Mouse (Mus musculus): ENCODE measurements around the gene Ndufaf8. TPM values are rescaled to one million over a fixed set of nuclear protein-coding genes. Genes with fewer than 3 reads are reported as not detected.

Gene Ndufaf8
- polyA plus RNA-seq, 1 experiment from 2014 or later: 98.9 TPM

DNA sequence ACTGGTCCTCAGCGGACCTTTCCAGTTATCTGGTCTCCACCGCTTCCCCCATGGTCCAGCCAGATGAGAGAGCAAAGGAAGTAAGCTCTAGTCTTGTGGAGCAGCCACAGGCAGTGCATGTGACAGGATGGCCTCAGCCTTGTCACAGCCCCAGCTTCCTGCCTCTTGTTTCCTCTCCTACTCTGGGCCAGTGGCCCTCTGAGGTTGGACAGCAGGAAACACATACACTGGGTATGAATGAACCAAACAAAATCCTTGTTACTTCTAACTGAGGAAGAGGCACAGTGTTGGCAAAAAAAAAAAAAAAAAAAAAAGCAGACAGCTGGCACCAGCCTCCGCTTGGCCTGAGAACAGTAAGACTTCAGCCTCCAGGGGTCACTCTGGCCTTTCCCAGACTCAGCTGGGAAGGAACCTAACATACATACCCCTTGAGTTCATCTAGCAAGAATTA lies 43.9 kb downstream of the Ndufaf8 start:
- H3K9me3 ChIP-seq (ENCODE audit: low read length): no peaks in the 10 kb centered on the region
- H3K4me1 ChIP-seq (ENCODE audit: insufficient read depth, low read length): peaks cover 55% of the 10 kb centered on the region
- WGBS: 72% methylated on average over 3 of the region's 3 CpGs
- no peaks in the 10 kb centered on the region for H3K27me3 ChIP-seq (ENCODE audit: insufficient read depth, low read length)
- H3K4me3 ChIP-seq (ENCODE audit: low read length): no peak overlapping the region
- peak; percentile 78 for ATAC-seq (ENCODE audit: low FRiP score, low TSS enrichment)
- peak overlapping the region; percentile 85 for H3K27ac ChIP-seq (ENCODE audit: low read length)
- no peak overlapping the region for H3K4me2 ChIP-seq (replicated peaks; ENCODE audit: low read depth, low read length)
- H3K9ac ChIP-seq (replicated peaks; ENCODE audit: low read length): no peak overlapping the region
- peaks cover 10% of the 10 kb centered on the region for H3K36me3 ChIP-seq (ENCODE audit: insufficient read depth, low read length)

DNA sequence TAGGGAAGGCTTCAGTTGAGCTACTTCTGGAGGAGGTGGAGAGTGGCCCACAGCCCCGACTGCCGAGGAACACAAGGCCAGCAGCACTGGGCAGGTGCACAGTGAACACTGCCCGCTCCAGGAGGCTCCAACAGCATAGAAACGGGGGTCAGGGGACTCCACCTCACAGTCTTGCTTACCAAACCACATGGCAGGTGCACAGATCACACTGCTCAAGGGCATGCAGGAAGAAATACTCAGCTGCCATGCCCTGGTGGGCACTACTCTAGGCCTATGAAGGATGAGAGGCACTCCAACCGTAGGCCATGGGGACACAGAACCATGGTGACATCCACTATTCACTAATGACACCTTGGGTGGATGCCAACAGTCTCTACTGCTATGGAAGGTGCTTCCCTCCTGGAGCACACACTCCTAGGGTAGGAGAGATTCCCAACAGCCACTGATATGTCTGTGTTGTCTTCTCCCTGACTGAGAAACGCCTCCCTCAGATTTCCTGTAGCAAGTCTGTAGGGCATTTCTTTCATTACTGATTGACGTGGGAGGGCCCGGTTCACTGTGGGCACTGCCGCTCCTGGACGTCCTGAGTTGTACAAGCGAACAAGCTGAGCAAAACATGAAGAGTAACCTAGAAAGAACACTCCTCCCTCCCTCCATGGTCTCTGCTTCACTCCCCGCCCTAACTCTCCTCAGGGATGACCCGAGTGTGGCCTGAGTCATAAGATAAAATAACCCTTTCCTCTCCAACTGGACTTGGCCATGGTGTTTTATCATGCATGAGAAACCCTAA lies 45.2 kb downstream of the Ndufaf8 start:
- no peak overlapping the region for H3K4me2 ChIP-seq (replicated peaks; ENCODE audit: low read depth, low read length)
- peaks cover 4% of the 10 kb centered on the region for H3K36me3 ChIP-seq (ENCODE audit: insufficient read depth, low read length)
- H3K4me1 ChIP-seq (ENCODE audit: insufficient read depth, low read length): peaks cover 57% of the 10 kb centered on the region
- H3K4me3 ChIP-seq (ENCODE audit: low read length): no peak overlapping the region
- H3K9me3 ChIP-seq (ENCODE audit: low read length): no peaks in the 10 kb centered on the region
- peak; percentile 76 for ATAC-seq (ENCODE audit: low FRiP score, low TSS enrichment)
- H3K27ac ChIP-seq (ENCODE audit: low read length): peak overlapping the region; percentile 85
- WGBS: 40% methylated on average over 13 of the region's 13 CpGs
- no peaks in the 10 kb centered on the region for H3K27me3 ChIP-seq (ENCODE audit: insufficient read depth, low read length)
- H3K9ac ChIP-seq (replicated peaks; ENCODE audit: low read length): peak overlapping the region; percentile 42

DNA sequence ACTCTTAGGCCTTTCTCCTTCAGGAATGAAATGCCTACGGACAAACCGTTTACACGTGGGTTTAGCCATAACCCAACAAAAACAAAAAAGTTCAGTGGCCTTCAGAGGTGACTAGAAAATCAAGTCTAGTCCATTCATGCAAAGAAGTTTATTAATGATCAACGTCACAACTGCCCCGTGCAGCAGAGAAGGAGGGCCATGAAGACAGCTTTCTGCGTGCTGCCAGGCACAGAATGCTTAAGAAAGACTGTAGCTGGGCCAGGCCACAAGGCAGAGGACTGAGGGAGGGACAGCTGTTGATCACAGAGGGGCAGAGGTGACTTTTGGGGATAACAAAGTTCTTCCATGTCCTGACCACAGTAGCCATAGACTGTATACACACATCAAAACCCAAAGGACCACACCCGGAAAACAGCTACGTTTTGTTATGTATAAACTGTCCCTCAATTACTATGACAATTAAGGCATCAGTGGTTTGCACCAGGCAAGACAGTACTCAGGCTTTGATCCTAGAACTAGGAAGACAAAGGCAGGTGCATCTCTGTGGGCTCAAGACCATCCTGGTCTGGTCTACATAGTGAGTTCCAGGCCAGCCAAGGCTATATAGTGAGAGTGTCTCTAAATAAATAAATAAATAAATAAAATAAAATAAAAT lies 49.6 kb downstream of the Ndufaf8 start:
- H3K36me3 ChIP-seq (ENCODE audit: insufficient read depth, low read length): peaks cover 3% of the 10 kb centered on the region; the same call in 1 of the 2 replicates
- peaks cover 57% of the 10 kb centered on the region for H3K4me1 ChIP-seq (ENCODE audit: insufficient read depth, low read length)
- H3K4me2 ChIP-seq (replicated peaks; ENCODE audit: low read depth, low read length): no peak overlapping the region
- H3K9ac ChIP-seq (replicated peaks; ENCODE audit: low read length): no peak overlapping the region
- H3K27ac ChIP-seq (ENCODE audit: low read length): peak overlapping the region; percentile 38; the same call in 1 of the 2 replicates
- no peaks in the 10 kb centered on the region for H3K27me3 ChIP-seq (ENCODE audit: insufficient read depth, low read length)
- no peaks in the 10 kb centered on the region for H3K9me3 ChIP-seq (ENCODE audit: low read length)
- WGBS: 56% methylated on average over 8 of the region's 8 CpGs
- no peak for ATAC-seq (ENCODE audit: low FRiP score, low TSS enrichment)
- H3K4me3 ChIP-seq (ENCODE audit: low read length): no peak overlapping the region

DNA sequence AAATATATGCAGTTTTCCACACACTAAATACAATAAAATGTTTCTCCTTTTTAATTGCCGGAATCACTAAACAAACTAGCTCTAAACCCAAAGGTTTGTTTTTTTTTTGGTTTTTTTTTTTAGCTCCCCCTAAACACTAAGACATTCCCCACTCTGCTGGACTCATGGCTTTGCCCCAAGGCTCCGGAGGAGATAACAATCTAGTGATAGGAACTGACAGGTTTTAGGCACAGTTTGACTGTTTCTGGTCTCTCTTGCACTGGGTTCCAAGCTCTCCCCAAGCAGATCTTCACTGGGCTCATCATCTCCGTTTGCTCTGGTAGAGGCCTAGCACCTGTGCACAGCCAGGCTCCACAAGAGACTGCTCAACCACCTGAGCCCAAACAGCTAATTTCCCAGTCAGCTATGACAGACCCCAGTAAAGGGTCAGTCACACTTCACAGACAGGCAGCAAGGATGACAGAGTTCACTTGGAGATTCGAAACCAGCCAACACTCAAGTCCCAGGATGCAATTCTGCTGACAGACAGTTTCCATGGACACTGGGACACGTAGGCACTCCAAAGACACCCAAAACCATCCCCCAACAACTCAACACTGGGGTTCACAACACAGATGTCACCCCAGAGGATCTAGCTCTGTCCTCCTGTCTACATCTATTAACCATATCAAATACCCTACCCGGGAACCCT lies 50.9 kb downstream of the Ndufaf8 start:
- H3K27me3 ChIP-seq (ENCODE audit: insufficient read depth, low read length): no peaks in the 10 kb centered on the region
- 32% methylated on average over 6 of the region's 6 CpGs for WGBS
- H3K27ac ChIP-seq (ENCODE audit: low read length): peak overlapping the region; percentile 49; the same call in 1 of the 2 replicates
- no peaks in the 10 kb centered on the region for H3K9me3 ChIP-seq (ENCODE audit: low read length)
- peaks cover 44% of the 10 kb centered on the region for H3K4me1 ChIP-seq (ENCODE audit: insufficient read depth, low read length)
- peak overlapping the region; percentile 84 for H3K4me2 ChIP-seq (replicated peaks; ENCODE audit: low read depth, low read length)
- peaks cover 3% of the 10 kb centered on the region; the same call in 1 of the 2 replicates for H3K36me3 ChIP-seq (ENCODE audit: insufficient read depth, low read length)
- peak overlapping the region; percentile 44; the same call in 1 of the 2 replicates for H3K9ac ChIP-seq (replicated peaks; ENCODE audit: low read length)
- ATAC-seq (ENCODE audit: low FRiP score, low TSS enrichment): no peak
- H3K4me3 ChIP-seq (ENCODE audit: low read length): peak overlapping the region; percentile 98

Small RNA genes within 50 kb of the gene (microRNA-seq; reads per million reads assigned to microRNA genes)
- gene Gm25948: not detected

Other genes with a start within 250 kb of the Ndufaf8 start
- 110 and 114 TPM in 2 replicates for gene Chmp6, start 185.5 kb upstream of the Ndufaf8 start, polyA plus RNA-seq (2015; fragmentation: Nextera tagmentation; extraction: Ambion mirVana)
- 22.8 and 25.3 TPM in 2 replicates for gene Baiap2, start 156.2 kb upstream of the Ndufaf8 start, polyA plus RNA-seq (2015; fragmentation: Nextera tagmentation; extraction: Ambion mirVana)
- gene Aatk, start 51.8 kb upstream of the Ndufaf8 start, polyA plus RNA-seq (2015; fragmentation: Nextera tagmentation; extraction: Ambion mirVana): 1.7 and 2.0 TPM in 2 replicates
- gene Cep131, start 12.1 kb upstream of the Ndufaf8 start, polyA plus RNA-seq (2015; fragmentation: Nextera tagmentation; extraction: Ambion mirVana): 26.6 and 27.9 TPM in 2 replicates
- gene Tepsin, start 197 bp upstream of the Ndufaf8 start, polyA plus RNA-seq (2015; fragmentation: Nextera tagmentation; extraction: Ambion mirVana): 22.0 and 24.9 TPM in 2 replicates
- gene Slc38a10, start 52.4 kb downstream of the Ndufaf8 start, polyA plus RNA-seq (2015; fragmentation: Nextera tagmentation; extraction: Ambion mirVana): 132 and 133 TPM in 2 replicates
- 13.2 and 14.2 TPM in 2 replicates for gene Bahcc1, start 134.0 kb downstream of the Ndufaf8 start, polyA plus RNA-seq (2015; fragmentation: Nextera tagmentation; extraction: Ambion mirVana)
- gene Actg1, start 249.6 kb downstream of the Ndufaf8 start, polyA plus RNA-seq (2015; fragmentation: Nextera tagmentation; extraction: Ambion mirVana): 2,803 and 2,860 TPM in 2 replicates

Data from kidney, embryonic 16.5 days (tissue).